Mouse (Mus musculus) spleen, adult 2 months (tissue): ENCODE results near the gene Olfr1179. TPM values are rescaled to one million over a fixed set of nuclear protein-coding genes. Genes with fewer than 3 reads are reported as not detected.
"Not testable (repeated sequence)": the region's sequence is repeated elsewhere in the genome, so short reads cannot be mapped to it uniquely, and the experiment has no call there.

ENCODE experiments used
- DNase-seq, 2 experiments: peaks; one replicate each; pipeline versions ENCODE4 v3.0.0 to v3.0.0-alpha.2; 2012 to 2021; ENCODE audit warnings: low spot score in 2 of 2, low read depth in 1 of 2
- H3K27ac ChIP-seq: fragments of 200-500 bp; 2 replicates; pipeline ENCODE4 v1.5.1; 2012; ENCODE audit warnings: low read length, inconsistent platforms; ENCODE audit not compliant: insufficient read depth
- H3K27me3 ChIP-seq: fragments of 200-500 bp; 2 replicates; pipeline ENCODE4 v1.6.1; 2012; ENCODE audit warnings: mild to moderate bottlenecking, moderate library complexity, low read length, inconsistent platforms; ENCODE audit not compliant: control insufficient read depth, insufficient read depth
- H3K36me3 ChIP-seq: fragments of 200-500 bp; 2 replicates; pipeline ENCODE4 v1.6.1; 2012; ENCODE audit warnings: mild to moderate bottlenecking, low read length, inconsistent platforms; ENCODE audit not compliant: control insufficient read depth, insufficient read depth
- H3K4me1 ChIP-seq: fragments of 200-500 bp; 2 replicates; pipeline ENCODE4 v1.6.1; 2011; ENCODE audit warnings: inconsistent platforms; ENCODE audit not compliant: control insufficient read depth, insufficient read depth, insufficient read length
- H3K4me3 ChIP-seq: fragments of 200-500 bp; 2 replicates; pipeline ENCODE4 v1.5.1; 2011; ENCODE audit warnings: mild to moderate bottlenecking, inconsistent platforms; ENCODE audit not compliant: insufficient read depth, insufficient read length; ENCODE audit errors: extremely low read depth
- CTCF ChIP-seq: fragments of 200-500 bp; IDR thresholded peaks from 2 replicates; pipeline ENCODE4 v1.5.1; 2011; ENCODE audit warnings: mild to moderate bottlenecking, inconsistent platforms; ENCODE audit not compliant: insufficient read depth, insufficient read length, insufficient replicate concordance; ENCODE audit errors: extremely low read depth
- POLR2A ChIP-seq: fragments of 200-500 bp; IDR thresholded peaks from 2 replicates; pipeline ENCODE4 v1.6.1; 2011; ENCODE audit warnings: low read depth, low read length, inconsistent platforms
- WGBS: fragments of 180-500 bp; shearing (Covaris S2); methylation state at CpG from one replicate; pipeline ENCODE4 v1.1.7; 2018; 5-methylcytosine and 5-hydroxymethylcytosine counted together
- polyA plus RNA-seq: library from polyadenylated mRNA; depleted of rRNA; stranded (reverse); fragments of >200 nt; gene quantifications from 2 replicates; pipeline ENCODE4 v1.2.3, GENCODE M21; 2012; rRNA removed

The Olfr1179 gene
- polyA plus RNA-seq, result not detected in 2 replicates

DNA sequence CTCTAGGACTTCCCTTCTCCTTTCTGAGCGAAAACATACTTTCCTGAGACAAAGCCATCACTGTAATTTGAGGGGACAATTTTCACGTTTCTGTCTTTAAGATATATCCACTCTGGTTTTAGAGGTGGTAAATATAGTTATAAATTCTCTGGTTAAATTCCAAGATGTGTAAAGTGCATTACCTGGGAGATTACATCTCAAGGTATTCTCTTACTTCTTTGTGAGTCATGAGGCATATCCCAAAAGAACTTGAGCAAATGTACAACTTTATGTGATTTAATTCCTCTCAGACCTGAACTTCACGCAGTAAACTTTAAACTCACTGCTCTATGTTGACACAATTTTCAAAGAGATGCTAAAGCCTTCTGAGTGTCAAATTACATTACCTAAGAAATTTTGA lies at the start of gene Olfr1179:
Gene Olfr1179, minus strand, starts transcription at position 101 of the 400 bp plus-strand sequence.
- Histone ChIP-seq H3K27me3 (no peaks in the 10 kb centered on the region), H3K4me1 (no peaks in the 10 kb centered on the region), H3K36me3 (no peaks in the 10 kb centered on the region), H3K4me3 (no peak within 1 kb of the TSS), H3K27ac (no peak within 1 kb of the TSS)
- TF ChIP-seq POLR2A, result no peak
- no peak for TF ChIP-seq CTCF
- 80% methylated on average over 3 of the region's 3 CpGs for WGBS
- no peak for DNase-seq

DNA sequence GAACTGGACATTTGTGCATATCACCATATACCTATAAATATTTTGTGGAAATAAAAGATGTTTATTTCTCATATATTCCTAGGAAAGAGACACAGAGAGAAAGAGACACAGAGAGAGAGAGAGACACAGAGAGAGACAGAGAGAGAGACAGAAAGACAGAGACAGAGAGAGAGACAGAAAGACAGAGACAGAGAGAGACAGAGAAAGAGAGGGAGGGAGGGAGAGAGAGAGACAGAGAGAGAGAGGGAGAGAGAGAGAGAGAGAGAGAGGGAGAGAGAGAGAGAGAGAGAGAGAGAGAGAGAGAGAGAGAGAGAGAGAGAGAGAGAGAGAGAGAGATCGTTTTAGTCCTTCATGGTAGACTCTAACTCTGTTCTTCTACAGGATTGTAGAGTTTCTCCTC lies 48.3 kb upstream of the Olfr1179 start, which contains the start of gene Olfr1183:
Gene Olfr1183, plus strand, starts transcription at position 301 of the 400 bp plus-strand sequence.
- H3K27me3 ChIP-seq, H3K36me3 ChIP-seq, DNase-seq, H3K4me1 ChIP-seq, H3K27ac ChIP-seq, H3K4me3 ChIP-seq: not testable (repeated sequence)
- WGBS, result 75% methylated on average over 1 of the region's 1 CpGs

DNA sequence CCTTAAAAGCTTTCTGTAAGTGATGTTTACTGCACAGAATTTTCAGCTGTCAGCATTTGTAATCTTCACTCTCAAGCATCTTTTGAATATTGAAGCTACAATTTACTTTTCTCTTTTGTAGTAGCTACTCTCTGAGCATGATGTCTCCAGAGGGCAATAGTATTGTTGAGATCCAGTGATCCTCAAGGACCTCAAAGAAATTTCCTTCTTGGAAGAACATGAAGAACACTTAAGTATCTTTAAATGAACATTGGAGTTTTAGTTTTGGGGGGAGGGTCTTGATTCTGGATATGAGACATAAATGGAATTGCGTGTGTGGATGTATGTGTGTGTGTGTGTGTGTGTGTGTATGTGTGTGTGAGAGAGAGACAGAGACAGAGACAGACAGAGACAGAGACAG lies 42.8 kb upstream of the Olfr1179 start, which contains the start of gene Gm13757:
Gene Gm13757, minus strand, starts transcription at position 101 of the 400 bp plus-strand sequence.
- no peak for DNase-seq
- no peak for TF ChIP-seq CTCF
- no peak for TF ChIP-seq POLR2A
- Histone ChIP-seq H3K4me3 (no peak within 1 kb of the TSS), H3K27me3 (no peaks in the 10 kb centered on the region), H3K4me1 (no peaks in the 10 kb centered on the region), H3K36me3 (no peaks in the 10 kb centered on the region), H3K27ac (no peak within 1 kb of the TSS)
- 90% methylated on average over 1 of the region's 1 CpGs for WGBS

DNA sequence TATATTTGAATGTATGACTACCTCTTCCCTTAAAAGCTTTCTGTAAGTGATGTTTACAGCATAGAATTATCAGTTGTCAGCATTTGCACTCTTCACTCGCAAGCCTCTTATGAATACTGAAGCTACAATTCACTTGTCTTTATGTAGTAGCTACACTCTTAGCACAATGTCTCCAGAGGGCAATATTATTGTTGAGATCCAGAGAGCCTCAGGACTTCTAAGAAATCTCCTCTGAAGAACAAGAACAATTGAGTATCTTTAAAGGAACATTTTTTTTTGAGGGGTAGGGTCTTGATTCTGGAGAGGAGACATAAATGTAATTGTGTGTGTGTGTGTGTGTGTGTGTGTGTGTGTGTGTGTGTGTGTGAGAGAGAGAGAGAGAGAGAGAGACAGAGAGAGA lies 19.8 kb upstream of the Olfr1179 start, which contains the start of gene Olfr1181:
Gene Olfr1181, minus strand, starts transcription at position 101 of the 400 bp plus-strand sequence.
- 77% methylated on average over 1 of the region's 1 CpGs for WGBS
- Histone ChIP-seq H3K27ac (no peak within 1 kb of the TSS), H3K27me3 (no peaks in the 10 kb centered on the region), H3K4me3 (no peak within 1 kb of the TSS), H3K4me1 (no peaks in the 10 kb centered on the region), H3K36me3 (no peaks in the 10 kb centered on the region)
- no peak for DNase-seq
- no peak for TF ChIP-seq CTCF
- TF ChIP-seq POLR2A, result no peak

DNA sequence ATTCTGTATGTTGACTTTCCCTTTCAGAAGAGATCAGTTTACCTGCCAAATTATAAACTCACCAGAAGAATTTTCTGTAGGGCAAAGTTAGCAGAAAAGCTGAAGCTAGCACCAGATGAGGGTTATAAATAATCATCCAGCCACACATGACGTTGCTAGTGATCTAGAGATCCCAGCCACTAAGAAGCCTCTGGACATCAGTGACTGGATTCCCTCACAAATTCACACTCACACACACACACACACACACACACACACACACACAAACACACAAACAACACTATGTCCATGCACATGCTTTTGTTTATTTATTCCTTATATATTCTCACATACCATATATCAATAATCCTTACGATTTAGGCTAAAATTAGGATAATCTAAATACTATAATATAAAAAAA lies 12.8 kb upstream of the Olfr1179 start, which contains the start of gene Olfr1180:
Gene Olfr1180, minus strand, starts transcription at position 101 of the 400 bp plus-strand sequence.
- Histone ChIP-seq H3K4me3 (no peak within 1 kb of the TSS), H3K27me3 (no peaks in the 10 kb centered on the region), H3K4me1 (no peaks in the 10 kb centered on the region), H3K36me3 (no peaks in the 10 kb centered on the region), H3K27ac (no peak within 1 kb of the TSS)
- TF ChIP-seq POLR2A, result no peak
- no peak for TF ChIP-seq CTCF
- DNase-seq, result no peak
- 79% methylated on average over 2 of the region's 2 CpGs for WGBS

DNA sequence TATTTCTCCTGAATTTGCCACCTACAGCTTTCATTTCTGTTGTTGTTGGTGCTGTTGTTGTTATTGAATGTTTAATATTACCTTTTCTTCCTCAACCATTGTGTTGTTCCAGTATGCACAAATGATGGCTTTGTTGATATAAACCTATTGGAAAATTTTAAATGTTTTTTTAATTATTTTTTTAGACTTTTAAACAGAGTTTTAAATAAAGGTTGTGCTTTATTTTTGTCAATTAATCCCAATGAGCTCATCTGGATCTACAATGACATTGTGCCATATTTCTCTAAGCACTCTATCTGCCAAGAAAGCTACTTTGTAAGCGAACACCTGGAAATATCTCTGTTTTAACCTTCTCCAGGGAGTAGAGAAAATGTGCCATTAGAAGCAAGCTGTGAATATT lies 19.5 kb downstream of the Olfr1179 start, which contains the start of gene Olfr1178:
Gene Olfr1178, plus strand, starts transcription at position 301 of the 400 bp plus-strand sequence.
- 89% methylated on average over 1 of the region's 1 CpGs for WGBS
- no peak within 1 kb of the TSS for H3K4me3 ChIP-seq
- no peaks in the 10 kb centered on the region for H3K27me3 ChIP-seq
- no peaks in the 10 kb centered on the region for H3K4me1 ChIP-seq
- TF ChIP-seq CTCF (no peak), POLR2A (no peak)
- H3K27ac ChIP-seq, result no peak within 1 kb of the TSS
- no peaks in the 10 kb centered on the region for H3K36me3 ChIP-seq
- no peak for DNase-seq

DNA sequence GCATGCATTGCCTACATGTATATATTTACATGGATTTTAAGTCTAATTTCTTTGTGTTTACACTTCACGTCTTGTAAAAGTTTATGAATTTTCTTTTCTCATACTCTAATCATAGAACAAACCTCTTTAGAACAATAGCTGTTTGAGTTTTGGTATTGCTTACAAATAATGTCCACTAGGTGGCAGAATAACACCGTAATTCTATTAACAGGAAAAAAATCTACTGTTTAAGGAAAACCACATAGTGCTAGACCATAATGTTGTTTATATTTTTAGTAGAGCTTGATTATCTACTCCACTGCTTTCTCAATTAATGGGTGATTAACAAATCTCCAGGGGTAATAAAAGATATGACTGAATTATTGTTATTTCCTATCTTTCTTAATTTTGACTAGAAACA lies 49.9 kb downstream of the Olfr1179 start:
- TF ChIP-seq CTCF (no peak), POLR2A (no peak)
- no peaks in the 10 kb centered on the region for H3K36me3 ChIP-seq
- no peak overlapping the region for H3K27ac ChIP-seq
- no peaks in the 10 kb centered on the region for H3K4me1 ChIP-seq
- no peaks in the 10 kb centered on the region for H3K27me3 ChIP-seq
- H3K4me3 ChIP-seq, result no peak overlapping the region
- WGBS, result 7% methylated on average over 2 of the region's 2 CpGs
- no peak for DNase-seq

Other genes starting within 250 kb of the Olfr1179 start
- gene Olfr1168, start 224.6 kb downstream of the Olfr1179 start, polyA plus RNA-seq, result not detected in 2 replicates
- gene Olfr1170, start 178.1 kb downstream of the Olfr1179 start, polyA plus RNA-seq, result not detected in 2 replicates
- not detected in 2 replicates for gene Olfr1173, start 126.6 kb downstream of the Olfr1179 start, polyA plus RNA-seq
- not detected in 2 replicates for gene Olfr1174-ps, start 91.3 kb downstream of the Olfr1179 start, polyA plus RNA-seq
- gene Olfr1175-ps, start 79.2 kb downstream of the Olfr1179 start, polyA plus RNA-seq, result not detected in 2 replicates
- not detected in 2 replicates for gene Olfr1176, start 69.7 kb downstream of the Olfr1179 start, polyA plus RNA-seq
- not detected in 2 replicates for gene Olfr1177-ps, start 60.0 kb downstream of the Olfr1179 start, polyA plus RNA-seq
- not detected in 2 replicates for gene Olfr1178, start 19.4 kb downstream of the Olfr1179 start, polyA plus RNA-seq
- gene Olfr1180, start 12.7 kb upstream of the Olfr1179 start, polyA plus RNA-seq, result not detected in 2 replicates
- not detected in 2 replicates for gene Olfr1181, start 19.7 kb upstream of the Olfr1179 start, polyA plus RNA-seq
- gene Gm13757, start 42.7 kb upstream of the Olfr1179 start, polyA plus RNA-seq, result not detected in 2 replicates
- not detected in 2 replicates for gene Olfr1183, start 48.4 kb upstream of the Olfr1179 start, polyA plus RNA-seq
- gene Olfr1184, start 77.1 kb upstream of the Olfr1179 start, polyA plus RNA-seq, result not detected in 2 replicates
- gene Olfr1185-ps1, start 86.9 kb upstream of the Olfr1179 start, polyA plus RNA-seq, result not detected in 2 replicates
- gene Olfr1186, start 112.1 kb upstream of the Olfr1179 start, polyA plus RNA-seq, result not detected in 2 replicates
- gene Olfr1188, start 150.5 kb upstream of the Olfr1179 start, polyA plus RNA-seq, result not detected in 2 replicates
- not detected in 2 replicates for gene Olfr1189, start 180.0 kb upstream of the Olfr1179 start, polyA plus RNA-seq
- gene Olfr1191-ps1, start 234.1 kb upstream of the Olfr1179 start, polyA plus RNA-seq, result not detected in 2 replicates
- not detected in 2 replicates for gene Olfr1192-ps1, start 242.1 kb upstream of the Olfr1179 start, polyA plus RNA-seq